Mouse (Mus musculus) heart, embryonic 14.5 days (tissue): ENCODE data around the gene Nuak1. TPM values are rescaled to one million over a fixed set of nuclear protein-coding genes. Genes with fewer than 3 reads are reported as not detected.

Experiments used
- ATAC-seq: fragments of 200-750 bp; cut with Nextera tagmentation; 2 replicates; pipeline ENCODE4 v1.8.0; 2017; ENCODE audit warnings: low read depth, moderate TSS enrichment; ENCODE audit not compliant: insufficient number of reproducible peaks, insufficient read depth, low FRiP score
- H3K27ac ChIP-seq, 2 experiments: fragments of 200-500 bp in 1 of 2; fragments of 300-500 bp in 1 of 2; sonication (generic) in 1 of 2; replicated peaks in 1 of 2; 2 replicates each; pipeline ENCODE4 v1.5.1; 2012 to 2014; ENCODE audit warnings: low read depth in 2 of 2, low read length in 2 of 2, control low read depth in 1 of 2, mild to moderate bottlenecking in 1 of 2, mixed read lengths in 1 of 2; ENCODE audit not compliant: control insufficient read depth in 1 of 2, insufficient read depth in 1 of 2
- H3K27me3 ChIP-seq: fragments of 300-500 bp; sonication (generic); 2 replicates; pipeline ENCODE4 v1.6.1; 2014; ENCODE audit warnings: mild to moderate bottlenecking, low read length, control low read depth; ENCODE audit not compliant: control insufficient read depth, insufficient read depth
- H3K36me3 ChIP-seq: fragments of 300-500 bp; sonication (generic); 2 replicates; pipeline ENCODE4 v1.6.1; 2014; ENCODE audit warnings: mild to moderate bottlenecking, control low read depth, low read length, mixed read lengths; ENCODE audit not compliant: control insufficient read depth, insufficient read depth
- H3K4me1 ChIP-seq, 2 experiments: fragments of 200-500 bp in 1 of 2; fragments of 300-500 bp in 1 of 2; sonication (generic) in 1 of 2; 2 replicates each; pipeline ENCODE4 v1.6.1; 2012 to 2014; ENCODE audit warnings: low read length in 2 of 2, control low read depth in 1 of 2, mixed read lengths in 1 of 2; ENCODE audit not compliant: control insufficient read depth in 2 of 2, insufficient read depth in 2 of 2
- H3K4me2 ChIP-seq: fragments of 300-500 bp; sonication (generic); 2 replicates; pipeline ENCODE4 v1.6.1; 2014; ENCODE audit warnings: mild to moderate bottlenecking, low read length
- H3K4me3 ChIP-seq, 2 experiments: fragments of 200-500 bp in 1 of 2; fragments of 300-500 bp in 1 of 2; sonication (generic) in 1 of 2; 2 replicates each; pipeline ENCODE4 v1.5.1; 2012 to 2014; ENCODE audit warnings: low read length in 2 of 2, mild to moderate bottlenecking in 2 of 2, control low read depth in 1 of 2, low read depth in 1 of 2, moderate library complexity in 1 of 2; ENCODE audit not compliant: control insufficient read depth in 1 of 2, insufficient read depth in 1 of 2
- H3K9ac ChIP-seq: fragments of 300-500 bp; sonication (generic); 2 replicates; pipeline ENCODE4 v1.6.1; 2014; ENCODE audit warnings: mild to moderate bottlenecking, low read length
- H3K9me3 ChIP-seq: fragments of 300-500 bp; sonication (generic); 2 replicates; pipeline ENCODE4 v1.6.1; 2016; ENCODE audit warnings: low read length, control low read depth; ENCODE audit not compliant: control insufficient read depth
- WGBS: fragments of 180-500 bp; shearing (Covaris S2); extraction: QIAGEN DNeasy Blood & Tissue Kit; methylation state at CpG from one replicate; pipeline ENCODE4 v1.1.7; 2014; 5-methylcytosine and 5-hydroxymethylcytosine counted together
- polyA plus RNA-seq: library from polyadenylated mRNA; unstranded; fragments of >200 nt; fragmentation: Nextera tagmentation; extraction: Ambion mirVana; gene quantifications from 2 replicates; pipeline ENCODE4 v1.2.1, GENCODE M21; 2014

Nuak1 gene
- polyA plus RNA-seq, 1 experiment from 2014 or later = 3.4 TPM

GRCm38 (mm10) chr10:84481327-84481671 is 40.9 kb upstream of the Nuak1 start:
- no peaks in the 10 kb centered on the region for H3K36me3 ChIP-seq
- H3K4me1 ChIP-seq = peaks cover 17 to 21% of the 10 kb centered on the region in 2 experiments
- H3K4me3 ChIP-seq = no peak overlapping the region
- WGBS = 63% methylated on average over 5 of the region's 5 CpGs
- ATAC-seq = no peak
- peak overlapping the region; percentile 81 to 90 for H3K27ac ChIP-seq
- no peaks in the 10 kb centered on the region for H3K27me3 ChIP-seq
- no peak overlapping the region for H3K9ac ChIP-seq
- no peaks in the 10 kb centered on the region; the same call in 1 of the 2 replicates for H3K9me3 ChIP-seq
- H3K4me2 ChIP-seq = peak overlapping the region; percentile 6; the same call in 1 of the 2 replicates

GRCm38 (mm10) chr10:84480667-84481326 is 40.4 kb upstream of the Nuak1 start:
- Histone ChIP-seq H3K27me3 (no peaks in the 10 kb centered on the region), H3K4me2 (peak overlapping the region; percentile 6; the same call in 1 of the 2 replicates), H3K4me1 (peaks cover 17 to 21% of the 10 kb centered on the region in 2 experiments), H3K27ac (peak overlapping the region; percentile 81 to 90), H3K9me3 (no peaks in the 10 kb centered on the region; the same call in 1 of the 2 replicates), H3K36me3 (no peaks in the 10 kb centered on the region), H3K4me3 (no peak overlapping the region), H3K9ac (no peak overlapping the region; the same call in 1 of the 2 replicates)
- 28% methylated on average over 8 of the region's 8 CpGs for WGBS
- peak; percentile 51; the same call in 1 of the 2 replicates for ATAC-seq

GRCm38 (mm10) chr10:84480146-84480545 is 39.7 kb upstream of the Nuak1 start:
- H3K4me1 ChIP-seq = peaks cover 17 to 21% of the 10 kb centered on the region in 2 experiments
- no peaks in the 10 kb centered on the region for H3K36me3 ChIP-seq
- no peak overlapping the region for H3K9ac ChIP-seq
- ATAC-seq = no peak
- peak overlapping the region; percentile 81 to 90 for H3K27ac ChIP-seq
- no peaks in the 10 kb centered on the region for H3K9me3 ChIP-seq
- no peak overlapping the region for H3K4me3 ChIP-seq
- H3K4me2 ChIP-seq = no peak overlapping the region
- H3K27me3 ChIP-seq = no peaks in the 10 kb centered on the region
- WGBS = 90% methylated on average over 4 of the region's 4 CpGs

- Histone ChIP-seq H3K9me3 (no peaks in the 10 kb centered on the region), H3K9ac (no peak overlapping the region), H3K4me1 (peaks cover 17 to 21% of the 10 kb centered on the region in 2 experiments), H3K27ac (no peak overlapping the region), H3K4me2 (no peak overlapping the region), H3K27me3 (no peaks in the 10 kb centered on the region), H3K36me3 (no peaks in the 10 kb centered on the region), H3K4me3 (no peak overlapping the region)
- 29% methylated on average over 3 of the region's 3 CpGs for WGBS
- no peak for ATAC-seq
These were observed 37.2 kb upstream of the Nuak1 start for GRCm38 (mm10) chr10:84477613-84478076.

- no peak overlapping the region for H3K4me2 ChIP-seq
- no peaks in the 10 kb centered on the region for H3K36me3 ChIP-seq
- H3K9me3 ChIP-seq = no peaks in the 10 kb centered on the region
- H3K9ac ChIP-seq = no peak overlapping the region
- 79% methylated on average over 4 of the region's 4 CpGs for WGBS
- H3K27me3 ChIP-seq = no peaks in the 10 kb centered on the region
- ATAC-seq = no peak
- H3K4me1 ChIP-seq = peaks cover 17 to 21% of the 10 kb centered on the region in 2 experiments
- no peak overlapping the region for H3K4me3 ChIP-seq
- H3K27ac ChIP-seq = no peak overlapping the region
These were observed 36.7 kb upstream of the Nuak1 start for GRCm38 (mm10) chr10:84477045-84477612.

GRCm38 (mm10) chr10:84467555-84468164 is 27.3 kb upstream of the Nuak1 start:
- Histone ChIP-seq H3K4me2 (no peak overlapping the region), H3K9ac (no peak overlapping the region), H3K4me3 (no peak overlapping the region), H3K27ac (no peak overlapping the region), H3K36me3 (no peaks in the 10 kb centered on the region), H3K27me3 (no peaks in the 10 kb centered on the region), H3K4me1 (peaks cover 0 to 5% of the 10 kb centered on the region in 2 experiments; a peak in 2 of 4 replicates), H3K9me3 (no peaks in the 10 kb centered on the region)
- WGBS = 48% methylated on average over 6 of the region's 6 CpGs
- no peak for ATAC-seq

GRCm38 (mm10) chr10:84465511-84465910 is 25.1 kb upstream of the Nuak1 start:
- no peaks in the 10 kb centered on the region for H3K36me3 ChIP-seq
- no peak for ATAC-seq
- no peaks in the 10 kb centered on the region for H3K27me3 ChIP-seq
- H3K4me2 ChIP-seq = no peak overlapping the region
- H3K4me1 ChIP-seq = peaks cover 0 to 5% of the 10 kb centered on the region in 2 experiments; a peak in 2 of 4 replicates
- no peak overlapping the region for H3K4me3 ChIP-seq
- no peaks in the 10 kb centered on the region for H3K9me3 ChIP-seq
- WGBS = 34% methylated on average over 4 of the region's 4 CpGs
- H3K9ac ChIP-seq = no peak overlapping the region
- no peak overlapping the region; a peak in 1 of 4 replicates for H3K27ac ChIP-seq
